Mouse (Mus musculus): ENCODE data around the gene Ero1lb. TPM values are rescaled to one million over a fixed set of nuclear protein-coding genes. Genes with fewer than 3 reads are reported as not detected.

Gene Ero1lb
- polyA plus RNA-seq, 1 experiment from 2014 or later: 6.9 TPM

- H3K27ac ChIP-seq (replicated peaks in 1 of 2; ENCODE audit: control insufficient read depth in 1 of 2, insufficient read depth in 1 of 2, low read depth in 2 of 2, low read length in 2 of 2): no peak overlapping the region
Observed at GRCm38 (mm10) chr13:12559462-12560120, 6.1 kb upstream of the Ero1lb start.

GRCm38 (mm10) chr13:12561729-12562128 lies 3.9 kb upstream of the Ero1lb start:
- ATAC-seq (ENCODE audit: insufficient number of reproducible peaks, insufficient read depth, low FRiP score, low read depth): no peak
- Histone ChIP-seq H3K4me2 (ENCODE audit: low read length) (no peak overlapping the region), H3K9ac (ENCODE audit: low read length) (no peak overlapping the region), H3K4me1 (ENCODE audit: control insufficient read depth in 2 of 2, insufficient read depth in 2 of 2, low read length in 2 of 2) (peaks cover 3 to 8% of the 10 kb centered on the region in 2 experiments), H3K27me3 (ENCODE audit: control insufficient read depth, insufficient read depth, low read length) (no peaks in the 10 kb centered on the region), H3K9me3 (ENCODE audit: control insufficient read depth, low read length) (no peaks in the 10 kb centered on the region), H3K36me3 (ENCODE audit: control insufficient read depth, insufficient read depth, low read length) (no peaks in the 10 kb centered on the region), H3K4me3 (ENCODE audit: control insufficient read depth in 1 of 2, insufficient read depth in 1 of 2, low read depth in 1 of 2, low read length in 2 of 2) (no peak overlapping the region), H3K27ac (replicated peaks in 1 of 2; ENCODE audit: control insufficient read depth in 1 of 2, insufficient read depth in 1 of 2, low read depth in 2 of 2, low read length in 2 of 2) (no peak overlapping the region)
- WGBS: 61% methylated on average over 2 of the region's 2 CpGs

More at GRCm38 (mm10) chr13:12559462-12560120, 6.1 kb upstream of the Ero1lb start:
- no peaks in the 10 kb centered on the region for H3K36me3 ChIP-seq (ENCODE audit: control insufficient read depth, insufficient read depth, low read length)
- no peaks in the 10 kb centered on the region for H3K27me3 ChIP-seq (ENCODE audit: control insufficient read depth, insufficient read depth, low read length)
- 65% methylated on average over 6 of the region's 6 CpGs for WGBS
- ATAC-seq (ENCODE audit: insufficient number of reproducible peaks, insufficient read depth, low FRiP score, low read depth): no peak
- H3K4me1 ChIP-seq (ENCODE audit: control insufficient read depth in 2 of 2, insufficient read depth in 2 of 2, low read length in 2 of 2): no peaks in the 10 kb centered on the region
- no peak overlapping the region for H3K9ac ChIP-seq (ENCODE audit: low read length)
- H3K4me3 ChIP-seq (ENCODE audit: control insufficient read depth in 1 of 2, insufficient read depth in 1 of 2, low read depth in 1 of 2, low read length in 2 of 2): no peak overlapping the region
- no peak overlapping the region for H3K4me2 ChIP-seq (ENCODE audit: low read length)
- H3K9me3 ChIP-seq (ENCODE audit: control insufficient read depth, low read length): no peaks in the 10 kb centered on the region

GRCm38 (mm10) chr13:12562256-12562655 lies 3.4 kb upstream of the Ero1lb start:
- Histone ChIP-seq H3K4me1 (ENCODE audit: control insufficient read depth in 2 of 2, insufficient read depth in 2 of 2, low read length in 2 of 2) (peaks cover 3 to 8% of the 10 kb centered on the region in 2 experiments), H3K4me2 (ENCODE audit: low read length) (no peak overlapping the region), H3K9ac (ENCODE audit: low read length) (no peak overlapping the region), H3K27me3 (ENCODE audit: control insufficient read depth, insufficient read depth, low read length) (no peaks in the 10 kb centered on the region), H3K36me3 (ENCODE audit: control insufficient read depth, insufficient read depth, low read length) (no peaks in the 10 kb centered on the region), H3K27ac (replicated peaks in 1 of 2; ENCODE audit: control insufficient read depth in 1 of 2, insufficient read depth in 1 of 2, low read depth in 2 of 2, low read length in 2 of 2) (no peak overlapping the region), H3K4me3 (ENCODE audit: control insufficient read depth in 1 of 2, insufficient read depth in 1 of 2, low read depth in 1 of 2, low read length in 2 of 2) (no peak overlapping the region), H3K9me3 (ENCODE audit: control insufficient read depth, low read length) (no peaks in the 10 kb centered on the region)
- WGBS: 83% methylated on average over 4 of the region's 4 CpGs
- ATAC-seq (ENCODE audit: insufficient number of reproducible peaks, insufficient read depth, low FRiP score, low read depth): no peak

- Histone ChIP-seq H3K9me3 (ENCODE audit: control insufficient read depth, low read length) (no peaks in the 10 kb centered on the region), H3K36me3 (ENCODE audit: control insufficient read depth, insufficient read depth, low read length) (no peaks in the 10 kb centered on the region), H3K4me3 (ENCODE audit: control insufficient read depth in 1 of 2, insufficient read depth in 1 of 2, low read depth in 1 of 2, low read length in 2 of 2) (no peak overlapping the region), H3K27me3 (ENCODE audit: control insufficient read depth, insufficient read depth, low read length) (no peaks in the 10 kb centered on the region), H3K4me1 (ENCODE audit: control insufficient read depth in 2 of 2, insufficient read depth in 2 of 2, low read length in 2 of 2) (peaks cover 3 to 8% of the 10 kb centered on the region in 2 experiments), H3K4me2 (ENCODE audit: low read length) (no peak overlapping the region), H3K27ac (replicated peaks in 1 of 2; ENCODE audit: control insufficient read depth in 1 of 2, insufficient read depth in 1 of 2, low read depth in 2 of 2, low read length in 2 of 2) (no peak overlapping the region), H3K9ac (ENCODE audit: low read length) (no peak overlapping the region)
- ATAC-seq (ENCODE audit: insufficient number of reproducible peaks, insufficient read depth, low FRiP score, low read depth): no peak
- 82% methylated on average over 1 of the region's 1 CpGs for WGBS
Observed at GRCm38 (mm10) chr13:12567936-12568335, 2.3 kb downstream of the Ero1lb start.

- no peak for ATAC-seq (ENCODE audit: insufficient number of reproducible peaks, insufficient read depth, low FRiP score, low read depth)
- H3K27me3 ChIP-seq (ENCODE audit: control insufficient read depth, insufficient read depth, low read length): no peaks in the 10 kb centered on the region
- no peak overlapping the region for H3K9ac ChIP-seq (ENCODE audit: low read length)
- H3K4me3 ChIP-seq (ENCODE audit: control insufficient read depth in 1 of 2, insufficient read depth in 1 of 2, low read depth in 1 of 2, low read length in 2 of 2): no peak overlapping the region
- no peak overlapping the region for H3K4me2 ChIP-seq (ENCODE audit: low read length)
- WGBS: 53% methylated on average over 9 of the region's 9 CpGs
- H3K9me3 ChIP-seq (ENCODE audit: control insufficient read depth, low read length): no peaks in the 10 kb centered on the region
- no peak overlapping the region for H3K27ac ChIP-seq (replicated peaks in 1 of 2; ENCODE audit: control insufficient read depth in 1 of 2, insufficient read depth in 1 of 2, low read depth in 2 of 2, low read length in 2 of 2)
- peaks cover 3 to 8% of the 10 kb centered on the region in 2 experiments for H3K4me1 ChIP-seq (ENCODE audit: control insufficient read depth in 2 of 2, insufficient read depth in 2 of 2, low read length in 2 of 2)
- no peaks in the 10 kb centered on the region for H3K36me3 ChIP-seq (ENCODE audit: control insufficient read depth, insufficient read depth, low read length)
Observed at GRCm38 (mm10) chr13:12568597-12569469, 3.2 kb downstream of the Ero1lb start.

- H3K4me3 ChIP-seq (ENCODE audit: control insufficient read depth in 1 of 2, insufficient read depth in 1 of 2, low read depth in 1 of 2, low read length in 2 of 2): no peak overlapping the region
- 83% methylated on average over 7 of the region's 7 CpGs for WGBS
- no peak for ATAC-seq (ENCODE audit: insufficient number of reproducible peaks, insufficient read depth, low FRiP score, low read depth)
- H3K4me1 ChIP-seq (ENCODE audit: control insufficient read depth in 2 of 2, insufficient read depth in 2 of 2, low read length in 2 of 2): peaks cover 3 to 8% of the 10 kb centered on the region in 2 experiments
- H3K27ac ChIP-seq (replicated peaks in 1 of 2; ENCODE audit: control insufficient read depth in 1 of 2, insufficient read depth in 1 of 2, low read depth in 2 of 2, low read length in 2 of 2): no peak overlapping the region
- no peak overlapping the region for H3K4me2 ChIP-seq (ENCODE audit: low read length)
- H3K9me3 ChIP-seq (ENCODE audit: control insufficient read depth, low read length): no peaks in the 10 kb centered on the region
- H3K9ac ChIP-seq (ENCODE audit: low read length): no peak overlapping the region
- no peaks in the 10 kb centered on the region for H3K36me3 ChIP-seq (ENCODE audit: control insufficient read depth, insufficient read depth, low read length)
- no peaks in the 10 kb centered on the region for H3K27me3 ChIP-seq (ENCODE audit: control insufficient read depth, insufficient read depth, low read length)
Observed at GRCm38 (mm10) chr13:12569741-12570140, 4.1 kb downstream of the Ero1lb start.

- Histone ChIP-seq H3K27ac (replicated peaks in 1 of 2; ENCODE audit: control insufficient read depth in 1 of 2, insufficient read depth in 1 of 2, low read depth in 2 of 2, low read length in 2 of 2) (no peak overlapping the region), H3K4me1 (ENCODE audit: control insufficient read depth in 2 of 2, insufficient read depth in 2 of 2, low read length in 2 of 2) (no peaks in the 10 kb centered on the region), H3K9ac (ENCODE audit: low read length) (no peak overlapping the region), H3K4me3 (ENCODE audit: control insufficient read depth in 1 of 2, insufficient read depth in 1 of 2, low read depth in 1 of 2, low read length in 2 of 2) (no peak overlapping the region), H3K4me2 (ENCODE audit: low read length) (no peak overlapping the region), H3K36me3 (ENCODE audit: control insufficient read depth, insufficient read depth, low read length) (no peaks in the 10 kb centered on the region), H3K9me3 (ENCODE audit: control insufficient read depth, low read length) (no peaks in the 10 kb centered on the region), H3K27me3 (ENCODE audit: control insufficient read depth, insufficient read depth, low read length) (no peaks in the 10 kb centered on the region)
- no peak for ATAC-seq (ENCODE audit: insufficient number of reproducible peaks, insufficient read depth, low FRiP score, low read depth)
- WGBS: 80% methylated on average over 9 of the region's 9 CpGs
Observed at GRCm38 (mm10) chr13:12574979-12575536, 9.4 kb downstream of the Ero1lb start.
